Mouse (Mus musculus) midbrain, embryonic 14.5 days (tissue): ENCODE measurements around the gene Fam102b. TPM values are rescaled to one million over a fixed set of nuclear protein-coding genes. Genes with fewer than 3 reads are reported as not detected.

Experiments
- ATAC-seq: fragments of 200-750 bp; cut with Nextera tagmentation; 2 replicates; pipeline ENCODE4 v1.8.0; 2017; ENCODE audit warnings: moderate number of reproducible peaks, moderate library complexity; ENCODE audit not compliant: low FRiP score, low TSS enrichment
- DNase-seq: peaks from one replicate; pipeline ENCODE4 v3.0.0-alpha.2; 2015
- H3K27ac ChIP-seq: fragments of 300-500 bp; sonication (generic); replicated peaks from 2 replicates; pipeline ENCODE4 v1.5.1; 2014; ENCODE audit warnings: mild to moderate bottlenecking, low read depth, low read length, moderate library complexity
- H3K27me3 ChIP-seq: fragments of 300-500 bp; sonication (generic); 2 replicates; pipeline ENCODE4 v1.6.1; 2014; ENCODE audit warnings: low read length, control low read depth, mixed read lengths; ENCODE audit not compliant: control insufficient read depth, insufficient read depth
- H3K36me3 ChIP-seq: fragments of 300-500 bp; sonication (generic); 2 replicates; pipeline ENCODE4 v1.6.1; 2014; ENCODE audit warnings: low read length, control low read depth; ENCODE audit not compliant: control insufficient read depth, insufficient read depth
- H3K4me1 ChIP-seq: fragments of 300-500 bp; sonication (generic); 2 replicates; pipeline ENCODE4 v1.6.1; 2014; ENCODE audit warnings: mild to moderate bottlenecking, antibody characterized with exemption, low read length, control low read depth; ENCODE audit not compliant: control insufficient read depth, insufficient read depth
- H3K4me2 ChIP-seq: fragments of 300-500 bp; sonication (generic); 2 replicates; pipeline ENCODE4 v1.6.1; 2014; ENCODE audit warnings: mild to moderate bottlenecking, low read length, moderate library complexity
- H3K4me3 ChIP-seq: fragments of 300-500 bp; sonication (generic); replicated peaks from 2 replicates; pipeline ENCODE4 v1.5.1; 2014; ENCODE audit warnings: low read depth, low read length
- H3K9ac ChIP-seq: fragments of 300-500 bp; sonication (generic); replicated peaks from 2 replicates; pipeline ENCODE4 v1.6.1; 2014; ENCODE audit warnings: mild to moderate bottlenecking, low read length, moderate library complexity
- H3K9me3 ChIP-seq: fragments of 300-500 bp; sonication (generic); 2 replicates; pipeline ENCODE4 v1.6.1; 2016; ENCODE audit warnings: low read length, control low read depth, mixed read lengths; ENCODE audit not compliant: control insufficient read depth
- WGBS: fragments of 180-500 bp; shearing (Covaris S2); extraction: QIAGEN DNeasy Blood & Tissue Kit; methylation state at CpG from one replicate; pipeline ENCODE4 v1.1.7; 2014; 5-methylcytosine and 5-hydroxymethylcytosine counted together
- microRNA-seq: library from miRNA; unstranded; fragments of <30 nt; microRNA quantifications from one replicate; pipeline ENCODE4, GENCODE M21; 2016
- polyA plus RNA-seq: library from polyadenylated mRNA; unstranded; fragments of >200 nt; fragmentation: Nextera tagmentation; extraction: Ambion mirVana; gene quantifications from 2 replicates; pipeline ENCODE4 v1.2.1, GENCODE M21; 2014

The Fam102b gene
- polyA plus RNA-seq, 1 experiment from 2014 or later: 19.6 TPM

- no peak for DNase-seq
- WGBS: 92% methylated on average over 4 of the region's 4 CpGs
- Histone ChIP-seq H3K4me2 (no peak overlapping the region), H3K4me3 (no peak overlapping the region), H3K27ac (no peak overlapping the region), H3K9ac (no peak overlapping the region), H3K27me3 (no peaks in the 10 kb centered on the region), H3K36me3 (no peaks in the 10 kb centered on the region), H3K4me1 (no peaks in the 10 kb centered on the region), H3K9me3 (no peaks in the 10 kb centered on the region)
- ATAC-seq: no peak
Measured at GRCm38 (mm10) chr3:108925677-108926076, 101.7 kb downstream of the Fam102b start.

- no peak for ATAC-seq
- H3K9me3 ChIP-seq: no peaks in the 10 kb centered on the region
- no peak overlapping the region for H3K27ac ChIP-seq
- no peak for DNase-seq
- no peaks in the 10 kb centered on the region for H3K4me1 ChIP-seq
- no peak overlapping the region for H3K4me3 ChIP-seq
- no peaks in the 10 kb centered on the region for H3K36me3 ChIP-seq
- WGBS: 88% methylated on average over 1 of the region's 1 CpGs
- no peak overlapping the region for H3K9ac ChIP-seq
- no peaks in the 10 kb centered on the region for H3K27me3 ChIP-seq
- H3K4me2 ChIP-seq: no peak overlapping the region
Measured at GRCm38 (mm10) chr3:108921822-108922221, 105.6 kb downstream of the Fam102b start.

Small RNAs within 50 kb of the gene (microRNA-seq; reads per million reads assigned to microRNA genes)
- not detected for gene Gm44384

Other genes with a start within 250 kb of the Fam102b start
- 12.4 and 16.0 TPM in 2 replicates for gene Stxbp3, start 187.1 kb downstream of the Fam102b start, polyA plus RNA-seq
- gene Fndc7, start 137.6 kb downstream of the Fam102b start, polyA plus RNA-seq: not detected in 2 replicates
- 44.0 and 51.5 TPM in 2 replicates for gene Prpf38b, start 115.9 kb downstream of the Fam102b start, polyA plus RNA-seq
- gene Henmt1, start 87.7 kb downstream of the Fam102b start, polyA plus RNA-seq: 1.0 and 2.9 TPM in 2 replicates
- gene Gm9857, start 87.2 kb downstream of the Fam102b start, polyA plus RNA-seq: 2.0 TPM in 1 of 2 replicates, not detected in the other
- gene Slc25a54, start 52.9 kb upstream of the Fam102b start, polyA plus RNA-seq: not detected in 2 replicates
- 3.0 and 7.5 TPM in 2 replicates for gene Slc25a24, start 95.5 kb upstream of the Fam102b start, polyA plus RNA-seq